Mouse (Mus musculus) heart, adult 2 months (tissue): ENCODE results near the gene Dpf3.

ENCODE experiments used
- CTCF ChIP-seq: fragments of 200-600 bp; IDR thresholded peaks from 2 replicates; pipeline ENCODE4 v1.8.1; 2022; ENCODE audit warnings: antibody characterized with exemption, mild to moderate bottlenecking, moderate library complexity
- EP300 ChIP-seq: fragments of 200-500 bp; IDR thresholded peaks from 2 replicates; pipeline ENCODE4 v1.6.1; 2011; ENCODE audit warnings: low read depth, low read length, control low read depth; ENCODE audit not compliant: insufficient read depth
- POLR2A ChIP-seq: fragments of 200-500 bp; IDR thresholded peaks from 2 replicates; pipeline ENCODE4 v1.6.1; 2011; ENCODE audit warnings: mild to moderate bottlenecking, low read depth, low read length, control low read depth; ENCODE audit not compliant: insufficient read depth

GRCm38 (mm10) chr12:83208841-83209240 lies 278.7 kb downstream of the Dpf3 start:
- TF ChIP-seq POLR2A = no peak
- no peak for TF ChIP-seq CTCF
- no peak for TF ChIP-seq EP300
